9 mouse cellular contexts compared by ENCODE assay signal in the genomic region with DNA sequence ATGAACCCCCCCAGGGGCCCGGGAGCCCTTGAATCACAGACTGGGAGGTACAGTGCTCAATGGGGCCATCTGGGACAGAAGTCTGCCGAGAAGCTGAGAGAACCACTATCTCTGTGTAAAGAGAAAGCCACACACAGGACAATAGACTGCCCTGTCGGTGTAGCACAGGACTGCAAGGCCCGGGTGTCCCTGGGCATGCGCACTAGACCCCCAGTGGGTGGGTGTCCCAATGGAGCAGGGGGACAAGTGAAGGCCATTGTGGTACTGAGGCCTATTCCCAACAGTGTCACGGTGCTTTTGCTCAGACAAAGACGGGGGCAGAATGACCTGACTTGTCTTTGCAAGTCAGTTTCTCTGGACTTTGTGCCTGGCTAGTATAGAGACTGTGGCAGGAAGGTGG.
DNase-seq lines count a peak whose midpoint lies in the region; ATAC-seq lines count a peak whose summit lies in the region.
"Had no signal": no experiment of that assay in that cellular context is flagged by ENCODE, and none has a peak within 500 bp of the region (broad histone marks: within the 10 kb centered on the region; RNA-seq: fewer than 3 reads in every experiment).

No protein-coding gene starts in this region.

- no peak overlapping the region for H3K27ac ChIP-seq in forebrain, embryonic 16.5 days (ENCODE audit: low read length)
- H3K27ac ChIP-seq in limb, embryonic 15.5 days, result peak overlapping the region; percentile 89
- no peak overlapping the region; the same call in 1 of the 2 replicates for H3K27ac ChIP-seq in kidney, embryonic 14.5 days (ENCODE audit: low read depth, low read length)
- H3K27ac ChIP-seq: macrophage had no signal

- ATAC-seq in forebrain, embryonic 16.5 days, result 0 out of 2 replicates have a peak, but pooled peaks have one; percentile 13
- ATAC-seq in limb, embryonic 15.5 days (ENCODE audit: insufficient number of reproducible peaks, low FRiP score, low TSS enrichment, low read depth), result no peak
- ATAC-seq in kidney, embryonic 14.5 days (ENCODE audit: low FRiP score, low TSS enrichment), result no peak

- no peaks in the 10 kb centered on the region for H3K9me3 ChIP-seq in forebrain, embryonic 16.5 days (ENCODE audit: control insufficient read depth, low read length)
- H3K9me3 ChIP-seq in limb, embryonic 15.5 days, result no peaks in the 10 kb centered on the region
- no peaks in the 10 kb centered on the region for H3K9me3 ChIP-seq in kidney, embryonic 14.5 days (ENCODE audit: control insufficient read depth, low read length)

- no peak overlapping the region for H3K4me3 ChIP-seq in forebrain, embryonic 16.5 days (replicated peaks; ENCODE audit: low read length)
- no peak overlapping the region for H3K4me3 ChIP-seq in limb, embryonic 15.5 days
- no peak overlapping the region for H3K4me3 ChIP-seq in kidney, embryonic 14.5 days (ENCODE audit: low read length)

- peaks cover 18% of the 10 kb centered on the region for H3K4me1 ChIP-seq in forebrain, embryonic 16.5 days (replicated peaks; ENCODE audit: control insufficient read depth, insufficient read depth, low read length)
- H3K4me1 ChIP-seq in limb, embryonic 15.5 days, result peaks cover 71% of the 10 kb centered on the region
- H3K4me1 ChIP-seq in kidney, embryonic 14.5 days (ENCODE audit: control insufficient read depth, insufficient read depth, low read length), result peaks cover 13% of the 10 kb centered on the region

- no peaks in the 10 kb centered on the region for H3K27me3 ChIP-seq in forebrain, embryonic 16.5 days (replicated peaks; ENCODE audit: control insufficient read depth, insufficient read depth, low read length)
- no peaks in the 10 kb centered on the region for H3K27me3 ChIP-seq in limb, embryonic 15.5 days
- H3K27me3 ChIP-seq in kidney, embryonic 14.5 days (ENCODE audit: control insufficient read depth, insufficient read depth, low read length), result no peaks in the 10 kb centered on the region

- DNase-seq in retina, postnatal 1 day, result peak; percentile 58
- DNase-seq in retina, embryonic 14.5 days (ENCODE audit: low spot score), result no peak
- no peak for DNase-seq in heart, postnatal 14 days
- no peak for DNase-seq in yolk sac, embryonic 10.5 days (ENCODE audit: low spot score)
- DNase-seq: heart, postnatal 36 days had no signal

- intact Hi-C loops in heart, postnatal 14 days (cut with DNase I), result no loop called here

- H3K36me3 ChIP-seq in forebrain, embryonic 16.5 days (ENCODE audit: control insufficient read depth, insufficient read depth), result no peaks in the 10 kb centered on the region
- no peaks in the 10 kb centered on the region for H3K36me3 ChIP-seq in limb, embryonic 15.5 days
- H3K36me3 ChIP-seq in kidney, embryonic 14.5 days (ENCODE audit: control insufficient read depth, insufficient read depth, low read length), result no peaks in the 10 kb centered on the region

- H3K9ac ChIP-seq in forebrain, embryonic 16.5 days (replicated peaks; ENCODE audit: low read depth, low read length), result no peak overlapping the region
- H3K9ac ChIP-seq in limb, embryonic 15.5 days, result no peak overlapping the region
- no peak overlapping the region for H3K9ac ChIP-seq in kidney, embryonic 14.5 days (ENCODE audit: low read depth, low read length)

- H3K4me2 ChIP-seq in forebrain, embryonic 16.5 days (ENCODE audit: low read length), result no peak overlapping the region
- no peak overlapping the region for H3K4me2 ChIP-seq in limb, embryonic 15.5 days
- no peak overlapping the region for H3K4me2 ChIP-seq in kidney, embryonic 14.5 days (replicated peaks; ENCODE audit: low read depth, low read length)

- WGBS in forebrain, embryonic 16.5 days, result 54% methylated on average over 7 of the region's 7 CpGs
- 59% methylated on average over 7 of the region's 7 CpGs for WGBS in limb, embryonic 15.5 days
- 71% methylated on average over 7 of the region's 7 CpGs for WGBS in kidney, embryonic 14.5 days
